Comparison of ENCODE assay signal across 17 mouse cellular contexts in genomic region chr1:179373911-179374310, GRCm38 (mm10).
"Had no signal": no experiment of that assay in that cellular context is flagged by ENCODE, and none has a peak within 500 bp of the region (broad histone marks: within the 10 kb centered on the region; RNA-seq: fewer than 3 reads in every experiment).

No protein-coding gene starts in this region.

- H3K27me3 ChIP-seq: lung, embryonic 15.5 days; megakaryocyte, embryonic 14.5 days; midbrain, embryonic 13.5 days; midbrain, embryonic 15.5 days; neural tube, embryonic 12.5 days; stomach, embryonic 15.5 days had no signal

- H3K4me1 ChIP-seq: lung, embryonic 15.5 days; megakaryocyte, embryonic 14.5 days; neural tube, embryonic 12.5 days; stomach, embryonic 15.5 days had no signal

- H3K9ac ChIP-seq: liver, postnatal 0 days; lung, embryonic 15.5 days; midbrain, embryonic 13.5 days; midbrain, embryonic 15.5 days; neural tube, embryonic 12.5 days; stomach, embryonic 15.5 days had no signal

- H3K36me3 ChIP-seq: lung, embryonic 15.5 days; midbrain, embryonic 13.5 days; midbrain, embryonic 15.5 days; neural tube, embryonic 12.5 days; stomach, embryonic 15.5 days had no signal

- H3K4me3 ChIP-seq: lung, embryonic 15.5 days; midbrain, embryonic 13.5 days; midbrain, embryonic 15.5 days; neural tube, embryonic 12.5 days; stomach, embryonic 15.5 days had no signal

- H3K4me2 ChIP-seq: lung, embryonic 15.5 days; midbrain, embryonic 11.5 days; midbrain, embryonic 13.5 days; midbrain, embryonic 15.5 days; neural tube, embryonic 12.5 days; stomach, embryonic 15.5 days had no signal

- H3K9me3 ChIP-seq: lung, embryonic 15.5 days; midbrain, embryonic 13.5 days; midbrain, embryonic 15.5 days; neural tube, embryonic 12.5 days; stomach, embryonic 15.5 days had no signal

- ATAC-seq: liver, postnatal 0 days; lung, postnatal 0 days; midbrain, embryonic 13.5 days; midbrain, embryonic 15.5 days had no signal

- H3K27ac ChIP-seq: lung, embryonic 15.5 days; macrophage; neural tube, embryonic 12.5 days; stomach, embryonic 15.5 days; stomach, postnatal 0 days had no signal

- DNase-seq: liver, postnatal 0 days; lung, adult 2 months; lung, postnatal 14 days; lung, postnatal 36 days; thymus, adult 2 months; thymus, postnatal 25 days; thymus, postnatal 4 days had no signal
